In the genomic region with DNA sequence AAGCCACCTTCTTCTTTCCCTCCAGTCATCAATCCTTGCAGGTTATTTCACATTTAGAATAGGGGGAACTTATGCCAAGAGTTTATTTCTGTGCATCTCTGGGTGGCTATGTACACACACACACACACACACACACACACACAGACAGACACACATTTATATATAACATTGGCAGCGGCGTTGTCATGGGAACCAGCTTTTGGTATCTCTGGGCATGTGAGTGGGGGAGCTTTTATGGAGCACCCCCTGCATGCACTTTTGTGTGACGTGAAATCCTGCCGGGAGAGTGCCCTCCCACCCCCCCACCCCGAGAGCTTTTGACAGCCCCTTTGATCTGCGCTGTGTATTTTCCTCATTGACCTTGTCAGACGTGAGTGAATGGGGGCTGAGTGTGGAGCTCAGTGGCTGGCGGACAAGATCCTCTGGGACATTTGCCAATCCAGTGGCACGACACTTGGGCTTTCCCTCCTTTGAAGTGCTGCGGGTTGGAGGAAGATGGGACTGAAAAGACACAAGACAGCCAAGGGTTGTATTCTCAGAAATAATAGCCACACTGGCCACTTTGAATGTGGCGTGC, we compare ENCODE assay signal across 8 mouse cellular contexts. TPM values are rescaled to one million over a fixed set of nuclear protein-coding genes. Genes with fewer than 3 reads are reported as not detected.
DNase-seq lines count a peak whose midpoint lies in the region; ATAC-seq and TF ChIP-seq lines count a peak whose summit lies in the region.
"Not testable (repeated sequence)": the region's sequence is repeated elsewhere in the genome, so short reads cannot be mapped to it uniquely, and the experiment has no call there.

No protein-coding gene starts in this region.

- H3K27me3 ChIP-seq in forebrain, embryonic 12.5 days; forebrain, embryonic 16.5 days (replicated peaks; ENCODE audit: control insufficient read depth, insufficient read depth, low read length); heart, postnatal 0 days (ENCODE audit: control insufficient read depth, insufficient read depth, low read length); hindbrain, embryonic 16.5 days (replicated peaks; ENCODE audit: control insufficient read depth, insufficient read depth, low read length); lung, embryonic 16.5 days (ENCODE audit: control insufficient read depth, insufficient read depth, low read depth, low read length); midbrain, embryonic 13.5 days; midbrain, postnatal 0 days (ENCODE audit: insufficient read depth, low read length); neural tube, embryonic 14.5 days (ENCODE audit: control insufficient read depth, insufficient read depth, low read length): not testable (repeated sequence)

- TF ChIP-seq CTCF in heart, postnatal 0 days (IDR thresholded peaks at IDR 0.05; ENCODE audit: low read depth); midbrain, postnatal 0 days (IDR thresholded peaks at IDR 0.05): not testable (repeated sequence)

- DNase-seq in heart, postnatal 0 days (ENCODE audit: low spot score); midbrain, postnatal 0 days (ENCODE audit: low spot score): not testable (repeated sequence)

- H3K27ac ChIP-seq in forebrain, embryonic 12.5 days; forebrain, embryonic 16.5 days (ENCODE audit: low read length); heart, postnatal 0 days (ENCODE audit: low read depth); hindbrain, embryonic 16.5 days (ENCODE audit: low read depth, low read length); lung, embryonic 16.5 days (ENCODE audit: low read length); midbrain, embryonic 13.5 days; midbrain, postnatal 0 days (ENCODE audit: low read depth, low read length); neural tube, embryonic 14.5 days (ENCODE audit: low read depth, low read length): not testable (repeated sequence)

- H3K4me3 ChIP-seq in forebrain, embryonic 12.5 days (replicated peaks); forebrain, embryonic 16.5 days (replicated peaks; ENCODE audit: low read length); heart, postnatal 0 days (ENCODE audit: low read depth, low read length); hindbrain, embryonic 16.5 days (ENCODE audit: low read length); lung, embryonic 16.5 days (ENCODE audit: low read length); midbrain, embryonic 13.5 days (replicated peaks); midbrain, postnatal 0 days (ENCODE audit: low read depth, low read length); neural tube, embryonic 14.5 days (ENCODE audit: low read depth, low read length): not testable (repeated sequence)

- H3K4me2 ChIP-seq in forebrain, embryonic 12.5 days; forebrain, embryonic 16.5 days (ENCODE audit: low read length); heart, postnatal 0 days (ENCODE audit: low read depth, low read length); hindbrain, embryonic 16.5 days (ENCODE audit: low read length); lung, embryonic 16.5 days (ENCODE audit: low read depth, low read length); midbrain, embryonic 13.5 days (replicated peaks); midbrain, postnatal 0 days (ENCODE audit: low read depth, low read length, poor library complexity, severe bottlenecking); neural tube, embryonic 14.5 days (ENCODE audit: low read depth, low read length): not testable (repeated sequence)

- H3K4me1 ChIP-seq in forebrain, embryonic 12.5 days; forebrain, embryonic 16.5 days (replicated peaks; ENCODE audit: control insufficient read depth, insufficient read depth, low read length); heart, postnatal 0 days (ENCODE audit: control insufficient read depth, insufficient read depth); hindbrain, embryonic 16.5 days (ENCODE audit: control insufficient read depth, insufficient read depth, low read depth, low read length); lung, embryonic 16.5 days (replicated peaks; ENCODE audit: control insufficient read depth, insufficient read depth, low read length); midbrain, embryonic 13.5 days (replicated peaks); midbrain, postnatal 0 days (ENCODE audit: insufficient read depth, low read length); neural tube, embryonic 14.5 days (ENCODE audit: control insufficient read depth, insufficient read depth, low read length): not testable (repeated sequence)

- H3K9me3 ChIP-seq in forebrain, embryonic 12.5 days; forebrain, embryonic 16.5 days (ENCODE audit: control insufficient read depth, low read length); heart, postnatal 0 days (replicated peaks; ENCODE audit: control insufficient read depth, low read length); hindbrain, embryonic 16.5 days (ENCODE audit: control insufficient read depth, low read length); lung, embryonic 16.5 days (ENCODE audit: control insufficient read depth, low read length); midbrain, embryonic 13.5 days; midbrain, postnatal 0 days (ENCODE audit: low read length); neural tube, embryonic 14.5 days (ENCODE audit: control insufficient read depth, low read length): not testable (repeated sequence)

- no CpG with 5 or more reads among the region's 11 CpGs for WGBS in forebrain, embryonic 12.5 days
- no CpG with 5 or more reads among the region's 11 CpGs for WGBS in forebrain, embryonic 16.5 days
- WGBS in heart, postnatal 0 days = no CpG with 5 or more reads among the region's 11 CpGs
- WGBS in hindbrain, embryonic 16.5 days = no CpG with 5 or more reads among the region's 11 CpGs
- no CpG with 5 or more reads among the region's 11 CpGs for WGBS in lung, embryonic 16.5 days
- no CpG with 5 or more reads among the region's 11 CpGs for WGBS in midbrain, embryonic 13.5 days
- no CpG with 5 or more reads among the region's 11 CpGs for WGBS in midbrain, postnatal 0 days
- no CpG with 5 or more reads among the region's 11 CpGs for WGBS in neural tube, embryonic 14.5 days

- TF ChIP-seq EP300 in heart, postnatal 0 days (IDR thresholded peaks at IDR 0.05; ENCODE audit: low read depth) = not testable (repeated sequence)

- not testable (repeated sequence) for H3K9ac ChIP-seq in forebrain, embryonic 12.5 days; forebrain, embryonic 16.5 days (replicated peaks; ENCODE audit: low read depth, low read length); heart, postnatal 0 days (replicated peaks; ENCODE audit: low read depth, low read length); hindbrain, embryonic 16.5 days (ENCODE audit: low read depth, low read length); lung, embryonic 16.5 days (ENCODE audit: low read length); midbrain, embryonic 13.5 days (replicated peaks); midbrain, postnatal 0 days (replicated peaks; ENCODE audit: low read length, poor library complexity, severe bottlenecking); neural tube, embryonic 14.5 days (replicated peaks; ENCODE audit: low read depth, low read length)

- not testable (repeated sequence) for H3K36me3 ChIP-seq in forebrain, embryonic 12.5 days (replicated peaks); forebrain, embryonic 16.5 days (ENCODE audit: control insufficient read depth, insufficient read depth); heart, postnatal 0 days (replicated peaks; ENCODE audit: control insufficient read depth, insufficient read depth, low read length); hindbrain, embryonic 16.5 days (ENCODE audit: control insufficient read depth, insufficient read depth, low read length); lung, embryonic 16.5 days (ENCODE audit: control insufficient read depth, insufficient read depth, low read length); midbrain, embryonic 13.5 days; midbrain, postnatal 0 days (ENCODE audit: insufficient read depth, low read length); neural tube, embryonic 14.5 days (ENCODE audit: control insufficient read depth, insufficient read depth, low read length)

- peak; percentile 61 for ATAC-seq in forebrain, embryonic 12.5 days (ENCODE audit: low FRiP score)
- peak; percentile 55 for ATAC-seq in forebrain, embryonic 16.5 days
- peak; percentile 56 for ATAC-seq in heart, postnatal 0 days (ENCODE audit: insufficient read depth, low read depth)
- ATAC-seq in hindbrain, embryonic 16.5 days = peak; percentile 58; the same call in 1 of the 2 replicates
- peak; percentile 69 for ATAC-seq in lung, embryonic 16.5 days (ENCODE audit: low read depth)
- ATAC-seq in midbrain, embryonic 13.5 days = peak; percentile 65
- peak; percentile 59 for ATAC-seq in midbrain, postnatal 0 days (ENCODE audit: low FRiP score)
- peak; percentile 36; the same call in 1 of the 2 replicates for ATAC-seq in neural tube, embryonic 14.5 days (ENCODE audit: low read depth)

RNA-seq across cellular contexts. Expression of gene Eif4g3, which starts 22.1 kb away (rescaled TPM):
- polyA plus RNA-seq in forebrain, embryonic 12.5 days (2016; fragmentation: Nextera tagmentation; extraction: Ambion mirVana) = 58.0 and 60.5 TPM in 2 replicates
- 47.0 and 51.7 TPM in 2 replicates for polyA plus RNA-seq in forebrain, embryonic 16.5 days (2015; fragmentation: Nextera tagmentation; extraction: Ambion mirVana)
- total RNA-seq in heart, postnatal 0 days (2014; rRNA removed; ENCODE audit: low replicate concordance) = 10.7 and 15.9 TPM in 2 replicates
- 9.8 and 11.1 TPM in 2 replicates for polyA plus RNA-seq in heart, postnatal 0 days (2015; fragmentation: Nextera tagmentation; extraction: Ambion mirVana)
- 43.2 and 46.0 TPM in 2 replicates for polyA plus RNA-seq in hindbrain, embryonic 16.5 days (2015; fragmentation: Nextera tagmentation; extraction: Ambion mirVana)
- polyA plus RNA-seq in lung, embryonic 16.5 days (2015; fragmentation: Nextera tagmentation; extraction: Ambion mirVana) = 23.8 and 24.8 TPM in 2 replicates
- 50.1 and 55.5 TPM in 2 replicates for polyA plus RNA-seq in midbrain, embryonic 13.5 days (2015; fragmentation: Nextera tagmentation; extraction: Ambion mirVana)
- 70.0 and 92.2 TPM in 2 replicates for total RNA-seq in midbrain, postnatal 0 days (2014; rRNA removed)
- 36.0 and 42.4 TPM in 2 replicates for polyA plus RNA-seq in midbrain, postnatal 0 days (2015; fragmentation: Nextera tagmentation; extraction: Ambion mirVana)
- polyA plus RNA-seq in neural tube, embryonic 14.5 days (2014; fragmentation: Nextera tagmentation; extraction: Ambion mirVana) = 64.9 and 71.4 TPM in 2 replicates
